ENCODE assay signal across 8 mouse cellular contexts in the genomic region with DNA sequence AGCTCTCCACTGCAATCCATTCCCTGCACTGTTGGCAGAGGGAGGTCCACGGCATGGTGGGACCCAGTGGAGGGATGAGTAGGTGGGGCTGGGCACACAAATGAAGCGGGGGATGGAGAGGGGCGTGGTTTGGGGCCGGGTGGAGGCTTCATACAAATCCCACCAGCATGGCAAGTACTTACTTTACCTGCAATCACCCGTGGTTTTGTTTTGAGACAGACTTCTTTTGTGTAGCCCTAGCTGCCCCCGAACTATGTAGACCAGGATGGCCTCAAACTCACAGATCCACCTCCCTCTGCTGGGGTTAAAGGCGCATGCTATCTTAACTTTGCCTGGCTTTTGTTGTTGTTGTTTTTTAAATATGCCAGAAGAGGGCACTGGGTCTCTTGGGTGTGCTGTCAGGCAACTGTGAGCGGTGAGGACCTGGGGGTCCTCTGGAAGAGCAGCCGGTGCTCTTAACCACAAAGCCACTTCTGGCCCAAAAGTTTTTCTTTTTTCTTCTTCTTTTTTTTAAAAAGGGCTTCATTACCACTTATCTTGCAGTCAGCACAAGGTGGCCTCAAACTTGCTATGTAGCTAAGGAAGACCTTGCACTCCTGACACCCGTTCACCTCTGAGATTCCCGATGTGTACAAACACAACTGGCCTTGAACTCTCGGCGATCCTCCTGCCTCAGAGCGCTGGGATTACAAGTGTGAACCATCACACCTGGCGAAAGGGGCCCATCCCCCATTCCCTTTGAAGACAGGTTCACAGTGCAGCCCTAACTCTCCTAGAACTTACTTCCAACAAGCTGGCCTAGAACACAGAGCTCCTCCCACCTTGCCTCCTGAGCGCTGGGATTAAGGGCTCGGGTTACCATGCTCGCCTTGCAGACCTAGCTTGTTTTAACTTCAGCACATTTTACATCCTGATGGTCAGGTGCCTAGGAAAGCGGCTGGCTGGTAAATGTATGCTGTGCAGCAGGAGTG. TPM values are rescaled to one million over a fixed set of nuclear protein-coding genes. Genes with fewer than 3 reads are reported as not detected.
DNase-seq lines count a peak whose midpoint lies in the region; ATAC-seq and TF ChIP-seq lines count a peak whose summit lies in the region.

No protein-coding gene starts in this region.

- WGBS in heart, embryonic 16.5 days: 13% methylated on average over 19 of the region's 19 CpGs
- WGBS in hindbrain, embryonic 16.5 days: 14% methylated on average over 19 of the region's 19 CpGs

- TF ChIP-seq CTCF in brain, embryonic 14.5 days (IDR thresholded peaks at IDR 0.05; ENCODE audit: borderline replicate concordance, extremely low read depth, insufficient read depth, insufficient read length): peak; percentile 29; the same call in 1 of the 2 replicates

- no peaks in the 10 kb centered on the region for H3K9me3 ChIP-seq in heart, embryonic 16.5 days (replicated peaks; ENCODE audit: control insufficient read depth, low read length)
- no peaks in the 10 kb centered on the region for H3K9me3 ChIP-seq in hindbrain, embryonic 16.5 days (ENCODE audit: control insufficient read depth, low read length)

- no peak for ATAC-seq in heart, embryonic 16.5 days (replicated peaks; ENCODE audit: extremely low read depth, insufficient read depth, low FRiP score)
- ATAC-seq in hindbrain, embryonic 16.5 days: no peak
- ATAC-seq in CD4-positive, CD25-positive, alpha-beta regulatory T cell, adult 4 months: no peak

- peaks cover 25% of the 10 kb centered on the region for H3K4me1 ChIP-seq in heart, embryonic 16.5 days (ENCODE audit: control insufficient read depth, insufficient read depth, low read length)
- peaks cover 60% of the 10 kb centered on the region for H3K4me1 ChIP-seq in hindbrain, embryonic 16.5 days (ENCODE audit: control insufficient read depth, insufficient read depth, low read depth, low read length)

- H3K4me3 ChIP-seq in heart, embryonic 16.5 days (ENCODE audit: low read length): peak overlapping the region; percentile 24
- no peak overlapping the region for H3K4me3 ChIP-seq in hindbrain, embryonic 16.5 days (ENCODE audit: low read length)

- H3K9ac ChIP-seq in heart, embryonic 16.5 days (ENCODE audit: low read length): 0 out of 2 replicates have a peak overlapping the region, but pooled peaks have one; percentile 36
- peak overlapping the region; percentile 2; the same call in 1 of the 2 replicates for H3K9ac ChIP-seq in hindbrain, embryonic 16.5 days (ENCODE audit: low read depth, low read length)

- H3K4me2 ChIP-seq in heart, embryonic 16.5 days (ENCODE audit: low read depth, low read length): peak overlapping the region; percentile 47
- H3K4me2 ChIP-seq in hindbrain, embryonic 16.5 days (ENCODE audit: low read length): peak overlapping the region; percentile 43

- no peak for TF ChIP-seq POLR2A in brain, embryonic 14.5 days (IDR thresholded peaks at IDR 0.05; ENCODE audit: borderline replicate concordance, extremely low read depth, insufficient read depth, insufficient read length, poor library complexity, severe bottlenecking)

- H3K27me3 ChIP-seq in heart, embryonic 16.5 days (ENCODE audit: control insufficient read depth, insufficient read depth, low read length): peaks cover 21% of the 10 kb centered on the region
- no peaks in the 10 kb centered on the region for H3K27me3 ChIP-seq in hindbrain, embryonic 16.5 days (replicated peaks; ENCODE audit: control insufficient read depth, insufficient read depth, low read length)

- 0 out of 2 replicates have a peak overlapping the region, but pooled peaks have one; percentile 10 for H3K27ac ChIP-seq in heart, embryonic 16.5 days (ENCODE audit: low read length)
- peak overlapping the region; percentile 90 for H3K27ac ChIP-seq in hindbrain, embryonic 16.5 days (ENCODE audit: low read depth, low read length)

- no peak for DNase-seq in heart, postnatal 14 days
- peak; percentile 67 for DNase-seq in brain, embryonic 14.5 days (ENCODE audit: low read depth)
- peak; percentile 40 for DNase-seq in neural tube, embryonic 10.5 days (ENCODE audit: extremely low spot score, low spot score)
- no peak for DNase-seq in ovary, adult 18-20 months (ENCODE audit: low spot score)
- no peak for DNase-seq in adrenal gland, postnatal 36 days

- H3K36me3 ChIP-seq in heart, embryonic 16.5 days (ENCODE audit: control insufficient read depth, insufficient read depth): 0 out of 2 replicates have a peak, but pooled peaks cover 2% of the 10 kb centered on the region
- H3K36me3 ChIP-seq in hindbrain, embryonic 16.5 days (ENCODE audit: control insufficient read depth, insufficient read depth, low read length): peaks cover 13% of the 10 kb centered on the region

- intact Hi-C loops in heart, postnatal 14 days (cut with DNase I): no loop called here

RNA-seq across cellular contexts. Expression of a gene that starts 15.9 kb away (rescaled TPM):
- polyA plus RNA-seq in heart, embryonic 16.5 days (2015; fragmentation: Nextera tagmentation; extraction: Ambion mirVana): 2.0 and 3.0 TPM in 2 replicates
- total RNA-seq in heart, postnatal 14 days (2021): 1 to 10 TPM in 1 of 2 experiments, under 1 TPM in 1; 0.19 to 1.2 TPM
- polyA plus RNA-seq in brain, embryonic 14.5 days (2012; rRNA removed): 111 and 157 TPM in 2 replicates
- 166 and 173 TPM in 2 replicates for polyA plus RNA-seq in hindbrain, embryonic 16.5 days (2015; fragmentation: Nextera tagmentation; extraction: Ambion mirVana)
- 1 to 10 TPM; 2.7 to 3.0 TPM for total RNA-seq in adrenal gland, postnatal 36 days (2021)
- polyA plus RNA-seq in CD4-positive, CD25-positive, alpha-beta regulatory T cell, adult 4 months (2017; shearing (Covaris generic)): not detected

RNA-seq across cellular contexts. Expression of a gene that starts 30.5 kb away (rescaled TPM):
- polyA plus RNA-seq in heart, embryonic 16.5 days (2015; fragmentation: Nextera tagmentation; extraction: Ambion mirVana): 14.2 and 25.4 TPM in 2 replicates
- total RNA-seq in heart, postnatal 14 days (2021): 10 to 100 TPM; 13.2 to 15.4 TPM
- polyA plus RNA-seq in brain, embryonic 14.5 days (2012; rRNA removed): 5.0 and 8.7 TPM in 2 replicates
- polyA plus RNA-seq in hindbrain, embryonic 16.5 days (2015; fragmentation: Nextera tagmentation; extraction: Ambion mirVana): 2.8 and 2.9 TPM in 2 replicates
- total RNA-seq in adrenal gland, postnatal 36 days (2021): 1 to 10 TPM; 3.6 to 4.9 TPM
- not detected for polyA plus RNA-seq in CD4-positive, CD25-positive, alpha-beta regulatory T cell, adult 4 months (2017; shearing (Covaris generic))

RNA-seq across cellular contexts. Expression of a gene that starts 37.9 kb away (rescaled TPM):
- polyA plus RNA-seq in heart, embryonic 16.5 days (2015; fragmentation: Nextera tagmentation; extraction: Ambion mirVana): 114 and 116 TPM in 2 replicates
- 10 to 100 TPM; 39.2 to 42.9 TPM for total RNA-seq in heart, postnatal 14 days (2021)
- polyA plus RNA-seq in brain, embryonic 14.5 days (2012; rRNA removed): 43.0 and 43.8 TPM in 2 replicates
- 85.4 and 91.2 TPM in 2 replicates for polyA plus RNA-seq in hindbrain, embryonic 16.5 days (2015; fragmentation: Nextera tagmentation; extraction: Ambion mirVana)
- 10 to 100 TPM; 28.7 to 48.2 TPM for total RNA-seq in adrenal gland, postnatal 36 days (2021)
- polyA plus RNA-seq in CD4-positive, CD25-positive, alpha-beta regulatory T cell, adult 4 months (2017; shearing (Covaris generic)): 10 to 100 TPM; 71.7 to 73.2 TPM

Comparison
In these comparisons a context has a peak if more than half of its experiments do, and no peak if none do; other contexts are left out.
1. DNase-seq: peak in brain, embryonic 14.5 days (single experiment) and neural tube, embryonic 10.5 days (single experiment); none in heart, postnatal 14 days (0 of 2), ovary, adult 18-20 months (single experiment) and adrenal gland, postnatal 36 days (0 of 2).
2. RNA of a gene that starts 15.9 kb away (polyA plus RNA-seq): 166 to 173 TPM in hindbrain, embryonic 16.5 days and 111 to 157 TPM in brain, embryonic 14.5 days; 2.0 to 3.0 TPM in heart, embryonic 16.5 days and not detected in CD4-positive, CD25-positive, alpha-beta regulatory T cell, adult 4 months; every median in the first group is over 10 times any median in the second.